Mouse (Mus musculus): ENCODE results near the gene Zfp704.

Gene Zfp704

GRCm38 (mm10) chr3:9516119-9516855 lies 93.6 kb downstream of the Zfp704 start:
- no peak for DNase-seq (ENCODE audit: low read depth, low spot score)

GRCm38 (mm10) chr3:9515527-9515926 lies 94.4 kb downstream of the Zfp704 start:
- no peak for DNase-seq (ENCODE audit: low read depth, low spot score)

GRCm38 (mm10) chr3:9513703-9514110 lies 96.2 kb downstream of the Zfp704 start:
- no peak for DNase-seq (ENCODE audit: low read depth, low spot score)

- DNase-seq (ENCODE audit: low read depth, low spot score), result no peak
Measured at GRCm38 (mm10) chr3:9512199-9512598, 97.7 kb downstream of the Zfp704 start.

- DNase-seq (ENCODE audit: low read depth, low spot score), result no peak
Measured at GRCm38 (mm10) chr3:9505692-9506211, 104.1 kb downstream of the Zfp704 start.

GRCm38 (mm10) chr3:9504371-9504770 lies 105.5 kb downstream of the Zfp704 start:
- no peak for DNase-seq (ENCODE audit: low read depth, low spot score)

- DNase-seq (ENCODE audit: low read depth, low spot score), result peak; percentile 72
Measured at GRCm38 (mm10) chr3:9500725-9501124, 109.2 kb downstream of the Zfp704 start.

- DNase-seq (ENCODE audit: low read depth, low spot score), result no peak
Measured at GRCm38 (mm10) chr3:9499994-9500553, 109.8 kb downstream of the Zfp704 start.

- no peak for DNase-seq (ENCODE audit: low read depth, low spot score)
Measured at GRCm38 (mm10) chr3:9499489-9499888, 110.4 kb downstream of the Zfp704 start.

GRCm38 (mm10) chr3:9497260-9497659 lies 112.6 kb downstream of the Zfp704 start:
- no peak for DNase-seq (ENCODE audit: low read depth, low spot score)

- no peak for DNase-seq (ENCODE audit: low read depth, low spot score)
Measured at GRCm38 (mm10) chr3:9491766-9492283, 118.1 kb downstream of the Zfp704 start.

GRCm38 (mm10) chr3:9487644-9488043 lies 122.2 kb downstream of the Zfp704 start:
- DNase-seq (ENCODE audit: low read depth, low spot score), result no peak

GRCm38 (mm10) chr3:9485506-9485905 lies 124.4 kb downstream of the Zfp704 start:
- no peak for DNase-seq (ENCODE audit: low read depth, low spot score)

- no peak for DNase-seq (ENCODE audit: low read depth, low spot score)
Measured at GRCm38 (mm10) chr3:9481956-9482355, 127.9 kb downstream of the Zfp704 start.

GRCm38 (mm10) chr3:9481358-9481757 lies 128.5 kb downstream of the Zfp704 start:
- DNase-seq (ENCODE audit: low read depth, low spot score), result no peak

GRCm38 (mm10) chr3:9480936-9481335 lies 128.9 kb downstream of the Zfp704 start:
- no peak for DNase-seq (ENCODE audit: low read depth, low spot score)

GRCm38 (mm10) chr3:9477386-9477785 lies 132.5 kb downstream of the Zfp704 start:
- no peak for DNase-seq (ENCODE audit: low read depth, low spot score)

- DNase-seq (ENCODE audit: low read depth, low spot score), result no peak
Measured at GRCm38 (mm10) chr3:9476336-9476735, 133.5 kb downstream of the Zfp704 start.

- DNase-seq (ENCODE audit: low read depth, low spot score), result no peak
Measured at GRCm38 (mm10) chr3:9475501-9475900, 134.4 kb downstream of the Zfp704 start.

GRCm38 (mm10) chr3:9474331-9474730 lies 135.6 kb downstream of the Zfp704 start:
- DNase-seq (ENCODE audit: low read depth, low spot score), result no peak

- DNase-seq (ENCODE audit: low read depth, low spot score), result peak; percentile 43
Measured at GRCm38 (mm10) chr3:9466287-9466686, 143.6 kb downstream of the Zfp704 start.

GRCm38 (mm10) chr3:9465731-9466130 lies 144.2 kb downstream of the Zfp704 start:
- no peak for DNase-seq (ENCODE audit: low read depth, low spot score)

- DNase-seq (ENCODE audit: low read depth, low spot score), result no peak
Measured at GRCm38 (mm10) chr3:9461660-9462059, 148.2 kb downstream of the Zfp704 start.

Data from retina, postnatal 7 days (tissue).